Mouse (Mus musculus) liver, embryonic 16.5 days (tissue): Measurements from ENCODE around the gene Coq10a. TPM values are rescaled to one million over a fixed set of nuclear protein-coding genes. Genes with fewer than 3 reads are reported as not detected.

Experiments
- microRNA-seq: library from miRNA; unstranded; fragments of <30 nt; microRNA quantifications from one replicate; pipeline ENCODE4, GENCODE M21; 2016
- polyA plus RNA-seq: library from polyadenylated mRNA; unstranded; fragments of >200 nt; fragmentation: Nextera tagmentation; extraction: Ambion mirVana; gene quantifications from 2 replicates; pipeline ENCODE4 v1.2.1, GENCODE M21; 2015

Coq10a gene
- polyA plus RNA-seq, 1 experiment from 2014 or later, result 0.96 TPM

Small RNAs within 50 kb of the gene (microRNA-seq; reads per million reads assigned to microRNA genes)
- gene Gm25361, result not detected
- not detected for gene Gm26308
- gene Mir6914, result not detected
- gene Mir6915, result not detected

Other genes starting within 250 kb of the Coq10a start
- gene Rbms2, start 188.7 kb downstream of the Coq10a start, polyA plus RNA-seq, result 5.5 and 7.3 TPM in 2 replicates
- 14.8 and 21.4 TPM in 2 replicates for gene Gls2, start 174.5 kb downstream of the Coq10a start, polyA plus RNA-seq
- 28.0 and 30.8 TPM in 2 replicates for gene Spryd4, start 157.2 kb downstream of the Coq10a start, polyA plus RNA-seq
- gene Mip, start 143.2 kb downstream of the Coq10a start, polyA plus RNA-seq, result 0.05 TPM in 1 of 2 replicates, not detected in the other
- 23.5 and 23.6 TPM in 2 replicates for gene Timeless, start 136.9 kb downstream of the Coq10a start, polyA plus RNA-seq
- gene Apon, start 114.9 kb downstream of the Coq10a start, polyA plus RNA-seq, result 1.4 and 1.9 TPM in 2 replicates
- gene Apof, start 100.3 kb downstream of the Coq10a start, polyA plus RNA-seq, result 212 and 253 TPM in 2 replicates
- gene Stat2, start 98.4 kb downstream of the Coq10a start, polyA plus RNA-seq, result 7.8 and 9.5 TPM in 2 replicates
- 0.06 and 0.12 TPM in 2 replicates for gene Il23a, start 70.2 kb downstream of the Coq10a start, polyA plus RNA-seq
- 13.2 and 14.8 TPM in 2 replicates for gene Pan2, start 65.7 kb downstream of the Coq10a start, polyA plus RNA-seq
- 86.6 and 92.8 TPM in 2 replicates for gene Cnpy2, start 46.5 kb downstream of the Coq10a start, polyA plus RNA-seq
- gene Cs, start 31.3 kb downstream of the Coq10a start, polyA plus RNA-seq, result 102 and 107 TPM in 2 replicates
- gene Ankrd52, start 8.1 kb upstream of the Coq10a start, polyA plus RNA-seq, result 4.0 and 4.3 TPM in 2 replicates
- gene Slc39a5, start 32.2 kb upstream of the Coq10a start, polyA plus RNA-seq, result 76.8 and 88.2 TPM in 2 replicates
- gene Nabp2, start 42.5 kb upstream of the Coq10a start, polyA plus RNA-seq, result 31.6 and 31.7 TPM in 2 replicates
- gene Rnf41, start 42.7 kb upstream of the Coq10a start, polyA plus RNA-seq, result 8.3 and 8.5 TPM in 2 replicates
- 20.3 and 22.6 TPM in 2 replicates for gene Smarcc2, start 90.3 kb upstream of the Coq10a start, polyA plus RNA-seq
- gene Myl6, start 125.1 kb upstream of the Coq10a start, polyA plus RNA-seq, result 448 and 465 TPM in 2 replicates
- gene Myl6b, start 129.7 kb upstream of the Coq10a start, polyA plus RNA-seq, result 1.8 and 2.0 TPM in 2 replicates
- gene Esyt1, start 156.9 kb upstream of the Coq10a start, polyA plus RNA-seq, result 10.3 and 10.5 TPM in 2 replicates
- gene Zc3h10, start 178.8 kb upstream of the Coq10a start, polyA plus RNA-seq, result 4.9 and 5.7 TPM in 2 replicates
- 2,106 and 2,245 TPM in 2 replicates for gene Rpl41, start 180.3 kb upstream of the Coq10a start, polyA plus RNA-seq
- gene Pa2g4, start 197.0 kb upstream of the Coq10a start, polyA plus RNA-seq, result 96.2 and 103 TPM in 2 replicates
- 4.2 and 5.2 TPM in 2 replicates for gene Erbb3, start 220.7 kb upstream of the Coq10a start, polyA plus RNA-seq